Mouse (Mus musculus) retina, postnatal 1 day (tissue): ENCODE measurements around the gene Foxp4.

Experiments
- DNase-seq: peaks from one replicate; pipeline ENCODE4 v3.0.0-alpha.2; 2012

Foxp4 gene

GRCm38 (mm10) chr17:47850639-47851314 lies 73.7 kb downstream of the Foxp4 start:
- DNase-seq = no peak

DNA sequence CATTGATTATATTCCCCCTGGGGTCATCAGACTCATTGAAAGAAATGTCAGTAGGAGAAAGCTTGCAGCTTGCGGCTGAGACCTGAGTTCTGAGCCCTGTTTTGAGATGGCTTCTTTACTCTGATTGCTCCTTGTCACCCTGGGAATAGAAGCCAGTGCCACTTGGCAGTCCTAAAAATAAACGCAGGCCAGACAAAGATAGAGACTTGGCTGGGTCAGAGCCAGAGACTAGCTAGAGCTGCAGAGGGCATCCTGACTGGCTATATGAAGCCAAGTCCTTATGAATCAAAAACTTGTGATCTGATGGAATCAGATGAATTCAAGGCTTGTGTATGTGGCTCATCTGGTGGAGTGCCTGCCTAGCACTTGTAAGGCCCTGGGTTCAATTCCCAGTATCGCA lies 74.4 kb downstream of the Foxp4 start:
- DNase-seq = no peak

GRCm38 (mm10) chr17:47847985-47848384 lies 76.5 kb downstream of the Foxp4 start:
- no peak for DNase-seq

DNA sequence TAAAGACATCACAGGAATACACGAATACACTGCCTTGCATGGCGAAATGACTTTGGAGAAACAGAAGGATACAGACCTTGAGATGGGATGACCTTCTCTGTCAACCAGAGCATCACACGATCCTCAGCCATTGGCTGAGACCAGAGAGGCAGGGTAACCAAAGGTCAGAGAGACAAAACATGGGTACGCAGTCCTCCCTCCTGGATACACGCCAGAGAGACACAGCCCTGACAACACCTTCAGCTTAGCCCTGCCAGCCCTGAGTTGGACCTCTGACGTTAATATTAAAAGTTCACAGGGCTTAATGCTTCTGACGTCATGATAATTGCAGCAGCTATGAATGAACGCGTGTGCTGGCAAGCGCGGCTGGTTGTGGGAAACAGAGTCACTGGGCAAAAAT lies 78.8 kb downstream of the Foxp4 start:
- DNase-seq = no peak

DNA sequence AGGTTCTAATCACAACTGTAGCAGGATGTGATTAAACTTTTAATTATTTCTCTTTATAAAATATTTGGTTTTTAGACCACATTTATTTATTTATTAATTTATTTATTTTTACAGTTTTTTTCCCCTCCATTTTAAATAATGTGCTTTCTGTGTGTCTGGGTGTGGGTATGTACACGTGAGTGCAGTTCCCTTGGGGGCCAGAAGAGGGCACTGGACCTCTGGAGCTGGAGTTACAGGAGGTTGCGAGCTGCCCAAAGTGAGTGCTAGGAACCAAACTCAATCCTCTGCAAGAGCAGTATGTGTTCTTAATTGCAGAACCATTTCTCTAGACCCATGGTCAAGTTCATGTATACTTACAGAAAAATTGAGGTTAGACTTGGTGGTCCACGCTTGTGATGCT lies 81.0 kb downstream of the Foxp4 start:
- DNase-seq = no peak

DNA sequence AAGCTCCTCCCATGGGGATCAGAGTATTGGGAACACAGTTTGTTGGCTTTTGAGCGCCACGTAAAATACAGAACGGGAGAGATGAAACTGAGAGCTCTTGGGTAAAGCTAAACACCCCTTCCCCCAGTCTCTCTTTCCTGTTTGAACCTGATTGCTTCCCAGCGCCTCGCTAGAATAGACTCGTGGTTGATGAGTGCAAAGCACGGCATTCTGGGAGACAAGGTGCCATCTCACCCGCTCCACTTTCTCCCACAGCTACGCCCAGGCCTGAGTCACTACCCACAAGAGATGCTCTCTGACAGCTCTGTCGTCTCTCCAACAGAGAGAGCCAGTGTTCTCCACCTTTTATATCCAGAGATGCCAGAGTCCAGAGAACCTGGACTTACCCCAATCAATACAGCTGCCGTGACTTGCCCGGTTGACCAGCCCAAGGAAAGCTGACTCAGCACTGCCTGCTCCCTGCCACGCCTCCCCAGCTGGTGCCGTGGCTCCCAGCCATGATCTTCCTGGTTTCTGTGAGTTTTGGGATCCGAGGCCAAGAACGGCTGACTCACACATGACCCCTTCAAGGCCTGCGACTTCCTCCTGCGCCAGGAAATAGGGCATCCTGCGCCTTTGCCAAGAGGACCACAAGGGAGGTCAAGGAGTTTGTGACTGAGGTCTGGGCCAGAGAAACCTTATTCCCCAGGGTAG lies 82.4 kb downstream of the Foxp4 start:
- DNase-seq = no peak

DNA sequence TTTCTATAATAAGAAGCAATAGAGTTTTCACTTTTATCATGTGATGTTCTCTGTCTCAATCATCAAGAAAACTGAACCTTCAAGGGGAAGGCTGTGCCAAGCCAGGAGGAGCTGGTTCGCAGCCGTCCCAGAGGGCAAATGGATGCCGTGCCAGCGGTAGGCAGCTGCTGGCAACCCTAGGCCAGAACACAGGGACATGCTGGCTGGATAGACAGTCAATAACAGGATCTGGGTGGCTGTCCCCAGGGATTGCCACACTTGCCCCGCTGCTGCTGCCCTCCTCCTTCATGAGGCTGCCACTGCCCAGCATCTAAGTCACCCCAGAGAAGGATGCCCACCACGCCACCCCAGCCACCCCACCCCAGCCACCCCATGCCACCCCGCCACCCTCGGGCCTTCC lies 82.9 kb downstream of the Foxp4 start:
- no peak for DNase-seq

DNA sequence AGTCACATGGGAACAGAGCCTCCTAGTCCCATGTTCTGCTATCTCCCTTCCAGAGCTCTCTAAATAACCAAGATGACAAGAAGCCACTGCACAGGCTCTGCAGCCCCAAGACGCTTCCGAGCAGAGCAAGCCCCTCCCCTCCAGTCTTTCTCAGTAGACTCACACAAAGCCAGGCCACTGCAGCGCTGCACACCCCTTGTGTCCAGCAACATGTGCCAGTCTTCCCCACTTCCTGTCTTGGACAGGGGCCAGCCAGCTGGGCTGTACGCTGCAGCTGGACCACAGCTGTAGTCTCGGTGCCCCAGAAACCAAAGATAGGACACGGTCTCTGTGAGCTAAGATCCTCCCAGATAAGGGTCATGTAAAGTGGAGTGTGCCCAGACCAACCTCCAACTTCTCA lies 86.6 kb downstream of the Foxp4 start:
- no peak for DNase-seq

DNA sequence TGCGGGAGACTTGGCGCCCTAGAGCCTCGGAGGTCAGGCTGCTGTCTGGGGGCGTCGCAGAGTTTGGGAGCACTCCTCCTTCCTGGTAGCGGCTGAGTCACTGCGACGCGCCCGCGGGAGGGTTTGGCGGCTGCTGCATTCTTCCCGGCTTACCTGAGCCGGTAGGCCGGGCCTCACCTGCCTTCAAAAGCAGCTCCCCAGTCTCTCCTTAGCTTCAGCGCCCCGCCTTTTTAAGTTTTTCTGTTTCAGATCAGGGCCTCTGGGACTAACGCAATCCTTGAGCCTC lies 90.0 kb downstream of the Foxp4 start, which contains the start of gene Mdfi:
Gene Mdfi, minus strand, starts transcription at position 210 of the 286 bp plus-strand sequence.
- no peak for DNase-seq

- DNase-seq = peak; percentile 35
Measured at GRCm38 (mm10) chr17:47833628-47834481, 90.6 kb downstream of the Foxp4 start.

DNA sequence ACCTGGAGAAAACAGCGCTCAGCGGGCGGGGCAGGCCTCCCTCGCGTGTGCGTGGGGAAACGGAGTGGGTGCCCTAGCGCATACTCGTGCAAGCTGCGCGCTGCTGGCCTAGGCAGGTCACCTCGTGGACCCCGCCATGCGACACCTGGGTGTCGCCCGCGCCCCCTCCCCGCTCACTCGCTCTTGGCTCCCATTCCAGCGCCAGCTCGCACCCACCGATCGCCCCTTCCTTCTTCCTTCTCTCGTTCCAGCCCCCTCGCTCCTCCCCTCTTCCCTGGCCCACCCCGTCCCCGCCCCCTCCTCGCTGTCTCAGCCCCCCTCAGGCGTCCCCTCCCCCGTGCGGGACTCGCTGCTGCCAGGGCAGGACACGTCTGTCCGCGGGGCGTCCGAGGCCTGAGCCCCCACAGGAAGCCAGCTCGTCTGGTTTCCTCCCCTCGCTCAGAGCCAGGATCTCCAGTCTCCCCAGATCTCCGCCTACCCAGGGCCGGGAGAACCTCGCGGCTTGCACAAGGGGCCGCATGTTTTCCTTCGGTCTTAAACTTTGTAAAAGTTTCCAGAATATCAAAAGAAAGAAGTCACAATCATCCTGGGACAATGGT lies 91.3 kb downstream of the Foxp4 start:
- peak; percentile 63 for DNase-seq

- no peak for DNase-seq
Measured at GRCm38 (mm10) chr17:47832501-47833028, 91.9 kb downstream of the Foxp4 start.

DNA sequence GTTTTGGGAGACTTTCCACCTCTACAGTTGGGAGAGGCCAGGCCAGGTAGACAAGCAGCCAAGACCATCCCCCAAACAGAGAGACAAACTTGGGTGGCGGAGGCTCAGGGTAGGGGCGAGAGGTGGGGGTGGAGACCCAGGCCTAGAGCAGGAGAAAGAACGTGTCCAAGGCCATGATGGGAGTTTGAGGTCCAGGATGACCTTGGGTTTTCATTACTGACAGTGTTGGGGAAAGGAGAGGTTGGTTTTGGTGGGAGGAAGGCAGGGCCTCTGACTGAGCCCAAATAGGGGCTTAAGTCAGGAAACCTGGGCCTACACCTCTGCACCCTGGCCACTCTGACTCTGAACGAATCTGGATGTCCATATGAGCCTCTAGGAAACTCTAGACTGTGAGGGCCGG lies 92.7 kb downstream of the Foxp4 start:
- no peak for DNase-seq

GRCm38 (mm10) chr17:47831161-47831560 lies 93.3 kb downstream of the Foxp4 start:
- DNase-seq = no peak

GRCm38 (mm10) chr17:47821339-47821738 lies 103.1 kb downstream of the Foxp4 start:
- DNase-seq = no peak

DNA sequence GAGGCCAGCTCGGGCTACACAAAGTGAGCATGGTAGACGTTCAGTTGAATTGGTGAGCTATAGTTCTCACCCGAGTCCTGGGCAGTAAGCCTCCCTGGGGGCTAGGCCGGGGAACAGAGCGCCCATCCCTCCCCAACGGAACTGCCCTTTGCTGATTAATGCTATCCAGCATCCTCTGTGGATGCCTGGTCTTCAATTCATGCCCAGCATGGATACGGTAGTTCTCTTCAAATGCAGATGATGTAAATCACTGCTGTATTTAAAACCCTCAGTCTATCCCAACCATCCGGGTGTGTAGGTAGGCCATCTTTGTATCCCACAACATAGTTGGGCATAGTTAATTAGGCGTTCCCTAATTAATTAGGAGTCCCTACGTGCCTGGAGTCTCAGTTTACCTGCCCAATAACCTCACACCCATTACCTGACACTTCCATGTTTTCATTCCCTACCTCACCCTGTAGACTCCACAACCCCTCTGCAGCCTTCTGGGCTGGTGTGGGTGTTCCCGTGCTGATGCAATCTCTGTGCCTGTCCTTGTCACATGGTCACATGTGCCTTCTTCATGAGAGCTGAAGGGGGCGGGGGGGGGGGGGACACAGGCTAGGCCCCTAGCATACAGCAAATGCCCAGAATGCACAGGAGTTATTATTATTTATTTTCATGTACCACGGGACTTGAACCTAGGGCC lies 106.3 kb downstream of the Foxp4 start:
- DNase-seq = no peak
